Mouse (Mus musculus) T-helper 2 cell (primary cell): Measurements from ENCODE around the gene Spesp1.

Experiments used
- in situ Hi-C: fragments of 300-600 bp; cut with MboI, MseI; formaldehyde crosslinking; loops from one replicate; pipeline ENCODE4 v1.15.1; 2025; ENCODE audit warnings: high pct_unique_total_duplicates

Gene Spesp1

DNA sequence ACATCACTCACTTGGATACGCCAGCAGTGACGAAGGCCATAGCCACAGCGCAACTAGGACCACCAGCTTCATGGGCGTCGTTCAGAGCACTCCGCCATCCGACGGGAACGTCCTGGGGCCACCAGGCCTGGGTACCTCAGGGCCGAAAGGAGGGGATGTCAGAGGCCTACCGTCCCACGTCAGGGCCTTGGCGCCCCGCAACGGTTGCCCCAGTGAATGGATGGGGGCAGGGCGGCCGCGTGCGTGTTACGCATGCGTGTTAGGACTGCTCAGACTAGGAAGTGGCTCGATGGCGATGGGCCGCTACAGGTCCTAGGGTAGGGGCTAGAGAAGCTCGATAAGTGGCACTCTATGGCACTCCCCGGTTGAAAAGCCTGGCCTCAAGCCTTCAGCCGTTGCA, at the start of gene Spesp1:
Gene Spesp1, minus strand, starts transcription at position 218 of the 400 bp plus-strand sequence.
- in situ Hi-C loops = loop anchor here (10.0 kb wide), 1 partner anchor 423 kb away; no protein-coding TSS in a partner anchor

DNA sequence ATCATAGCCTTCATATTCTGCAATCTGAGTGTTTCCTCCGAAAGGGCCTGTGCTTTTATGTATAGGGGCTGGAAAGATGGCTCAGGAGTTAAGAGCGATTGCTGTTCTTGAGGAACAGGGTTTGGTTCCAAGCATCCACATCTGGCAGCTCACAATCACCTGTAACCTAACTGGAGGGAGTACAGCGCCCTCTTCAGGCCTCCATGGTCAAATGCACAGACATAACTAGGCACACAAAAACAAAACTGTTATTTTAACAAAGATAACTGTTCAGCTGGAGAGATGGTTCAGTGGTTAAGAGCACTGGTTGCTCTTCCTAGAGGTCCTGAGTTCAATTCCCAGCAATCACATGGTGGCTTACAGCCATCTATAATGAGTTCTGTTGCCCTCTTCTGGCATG, 44.0 kb upstream of the Spesp1 start:
- in situ Hi-C loops = loop anchor here (25.0 kb wide), 2 partner anchors 664 to 964 kb away; partner anchors contain the start of gene Tle3

DNA sequence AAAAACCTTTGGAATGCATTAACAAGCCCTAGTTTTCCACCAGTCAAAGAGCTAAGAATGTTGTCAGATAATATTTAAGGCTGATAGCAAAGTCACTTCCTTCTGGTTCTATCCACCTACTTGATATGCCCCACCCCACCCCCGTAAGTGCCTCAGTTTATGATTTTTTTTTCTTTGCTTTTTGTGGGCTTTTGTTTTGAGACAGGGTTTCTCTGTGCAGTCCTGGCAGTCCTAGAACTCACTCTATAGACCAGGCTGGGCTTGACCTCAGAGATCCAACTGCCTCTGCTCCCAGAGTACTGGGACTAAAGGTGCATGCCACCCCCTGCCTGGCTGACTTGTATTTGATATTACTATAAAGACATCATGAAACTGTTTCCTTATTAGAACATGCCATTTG, 41.8 kb upstream of the Spesp1 start:
- in situ Hi-C loops = no loop called here

DNA sequence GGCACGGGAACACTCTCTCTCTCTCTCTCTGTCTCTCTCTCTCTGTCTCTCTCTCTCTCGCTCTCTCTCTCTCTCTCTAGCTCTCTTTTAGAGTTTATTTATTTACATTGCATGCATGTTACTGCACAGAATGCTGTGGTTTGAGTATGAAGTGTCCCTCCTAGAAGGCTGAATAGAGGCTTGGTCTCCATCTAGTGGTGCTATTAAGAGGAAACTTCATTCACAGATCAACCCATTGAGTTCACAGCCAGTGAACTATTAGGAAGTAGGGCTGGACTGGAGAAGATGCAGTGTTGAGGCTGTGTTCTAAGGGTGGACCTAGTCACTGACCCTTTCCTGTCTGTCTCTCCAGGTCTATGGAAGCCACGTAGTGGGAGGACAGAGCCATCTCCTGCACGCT, 36.7 kb upstream of the Spesp1 start:
- in situ Hi-C loops = no loop called here

DNA sequence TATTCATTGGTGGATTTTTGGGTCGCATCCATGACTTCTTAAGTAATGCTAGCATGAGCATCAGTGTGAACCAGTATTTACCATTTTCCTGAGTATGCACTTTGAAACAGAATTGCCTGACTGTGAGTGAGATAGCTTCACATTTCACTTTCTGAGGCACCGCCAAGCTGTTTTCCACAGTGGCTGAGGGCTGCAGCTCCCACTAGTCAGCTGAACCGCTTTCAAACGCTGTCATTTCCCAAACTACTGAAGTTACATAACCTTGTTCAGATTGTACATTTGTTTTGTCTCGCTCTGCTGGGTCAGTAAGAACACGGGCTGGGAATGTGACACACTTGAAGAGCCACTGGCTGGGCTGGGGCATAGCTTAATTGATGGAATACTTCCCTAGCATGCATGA, 33.5 kb upstream of the Spesp1 start:
- in situ Hi-C loops = no loop called here

DNA sequence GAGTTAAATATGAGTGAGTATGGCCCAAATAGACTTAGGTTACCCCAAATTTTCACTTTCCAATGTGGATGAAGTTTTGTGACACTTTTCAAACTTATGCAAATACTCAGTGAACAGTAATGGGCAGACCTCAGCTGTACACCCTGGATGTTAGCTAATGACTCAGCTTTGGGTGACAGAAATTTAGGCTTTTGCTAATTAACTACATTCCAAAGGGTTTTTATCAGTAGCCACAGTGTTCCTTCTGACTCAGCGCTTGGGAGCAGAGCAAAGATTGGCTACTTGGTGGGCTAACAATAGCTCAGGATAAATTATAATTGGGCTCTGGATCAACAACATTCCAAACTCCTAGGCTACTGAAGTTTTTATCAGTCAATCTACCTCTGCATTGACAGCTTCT, 14.9 kb upstream of the Spesp1 start:
- in situ Hi-C loops = loop anchor here (5.0 kb wide), 1 partner anchor 90 kb away; no protein-coding TSS in a partner anchor

DNA sequence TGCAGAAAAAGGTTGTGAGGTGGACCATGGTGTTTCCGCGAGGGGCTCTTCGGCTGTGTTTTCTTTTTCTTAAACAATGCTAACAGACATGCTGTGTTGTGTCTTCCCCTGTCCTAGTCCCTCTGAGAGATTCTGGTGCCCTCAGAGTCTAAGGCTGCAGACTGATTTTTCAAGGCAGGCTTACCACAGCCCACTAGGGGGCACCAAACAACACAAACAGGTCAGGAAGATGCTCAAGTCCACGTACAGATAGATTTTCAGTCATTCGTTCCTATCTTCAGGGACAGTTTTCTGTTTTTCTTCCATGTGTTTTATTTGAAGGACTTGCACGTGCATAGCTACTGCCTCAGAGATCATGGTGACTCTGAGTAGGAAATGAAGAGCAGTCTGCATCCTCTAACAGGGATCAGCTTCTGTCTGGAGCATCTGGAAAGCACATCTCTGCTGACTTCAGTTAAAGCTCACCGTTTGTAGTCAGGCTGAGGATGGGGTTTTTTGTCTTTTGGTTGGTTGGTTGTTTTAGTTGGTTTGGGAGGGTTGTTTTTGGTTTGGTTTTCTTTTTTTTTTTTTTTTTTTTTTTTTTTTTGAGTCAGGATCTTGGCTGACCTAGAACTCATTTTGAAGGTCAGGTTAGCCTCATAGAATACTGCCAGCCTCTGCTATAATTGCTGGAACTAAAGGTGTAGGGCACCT, 13.1 kb upstream of the Spesp1 start:
- in situ Hi-C loops = loop anchor here (5.0 kb wide), 1 partner anchor 92 kb away; no protein-coding TSS in a partner anchor

DNA sequence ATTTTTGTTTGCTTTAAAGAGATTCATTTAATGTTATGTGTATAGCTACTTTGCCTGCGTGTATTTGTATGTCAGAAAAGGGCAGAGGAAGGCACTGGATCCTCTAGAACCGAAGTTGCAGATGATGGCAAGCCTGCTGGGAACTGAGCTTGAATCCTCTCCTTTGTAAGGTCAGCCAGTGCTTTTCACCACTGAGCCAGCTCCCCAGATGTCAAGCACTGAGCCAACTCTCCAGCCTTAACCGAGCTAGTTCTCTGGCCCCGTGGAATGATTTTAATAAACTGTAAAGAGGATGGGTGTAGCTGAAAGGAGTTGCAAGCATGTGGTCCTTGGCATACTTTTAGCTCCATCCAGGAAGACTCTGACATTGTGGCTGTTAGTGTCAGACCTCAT, 5.6 kb upstream of the Spesp1 start:
- in situ Hi-C loops = loop anchor here (5.0 to 10.0 kb wide), 2 partner anchors 265 to 417 kb away; no protein-coding TSS in a partner anchor

DNA sequence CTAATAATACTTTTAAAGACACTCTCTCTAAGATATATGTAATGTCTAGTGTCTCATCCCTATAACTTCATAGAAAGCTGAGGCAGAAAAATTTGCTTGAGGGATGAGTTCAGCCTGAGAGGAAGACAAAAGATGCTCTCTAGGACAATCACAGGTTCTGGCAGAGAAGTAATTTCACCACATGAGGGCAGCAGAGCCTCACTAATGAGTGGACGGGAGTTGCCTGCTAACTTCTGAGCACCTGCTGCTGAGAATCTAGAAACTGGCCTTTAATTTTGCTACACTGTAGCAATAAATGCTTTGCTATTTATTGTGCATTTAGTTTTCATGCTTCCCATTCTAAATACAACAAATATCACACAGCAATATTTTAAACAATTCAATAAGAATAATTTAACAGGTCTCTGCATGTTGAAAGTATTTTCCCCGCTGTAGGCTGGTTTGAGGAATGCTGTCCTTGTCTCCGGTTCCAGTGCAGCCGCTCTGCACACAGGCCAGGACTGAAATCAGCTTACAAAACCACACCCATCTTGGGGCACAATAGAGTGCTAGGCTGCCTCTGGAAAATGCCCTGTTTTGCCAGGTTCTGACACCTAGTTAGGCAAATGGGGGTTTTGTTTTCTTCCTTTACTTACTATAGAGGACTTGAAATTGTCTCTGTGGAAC, 5.1 kb upstream of the Spesp1 start:
- in situ Hi-C loops = loop anchor here (5.0 to 10.0 kb wide), 2 partner anchors 265 to 418 kb away; no protein-coding TSS in a partner anchor

DNA sequence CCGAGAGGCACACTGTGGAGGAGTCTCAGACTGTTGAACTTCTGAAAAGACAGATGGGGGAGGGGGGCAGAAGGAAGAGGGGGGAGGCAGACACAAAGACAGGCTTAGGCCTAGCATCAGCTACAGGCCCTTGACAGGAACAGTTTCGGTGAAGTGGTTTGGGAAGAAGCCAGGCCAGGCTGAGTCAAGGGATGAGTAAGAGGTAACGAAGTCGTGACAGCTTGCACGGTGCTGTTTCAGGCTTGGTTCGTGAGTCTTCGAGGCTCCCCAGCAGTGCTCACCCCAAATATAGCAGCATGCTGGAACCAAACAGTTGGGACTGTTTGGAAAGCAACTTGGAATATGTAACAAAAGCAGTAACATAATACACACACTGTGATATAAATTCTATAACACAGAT, 2.3 kb upstream of the Spesp1 start:
- in situ Hi-C loops = loop anchor here (10.0 kb wide), 1 partner anchor 421 kb away; no protein-coding TSS in a partner anchor

DNA sequence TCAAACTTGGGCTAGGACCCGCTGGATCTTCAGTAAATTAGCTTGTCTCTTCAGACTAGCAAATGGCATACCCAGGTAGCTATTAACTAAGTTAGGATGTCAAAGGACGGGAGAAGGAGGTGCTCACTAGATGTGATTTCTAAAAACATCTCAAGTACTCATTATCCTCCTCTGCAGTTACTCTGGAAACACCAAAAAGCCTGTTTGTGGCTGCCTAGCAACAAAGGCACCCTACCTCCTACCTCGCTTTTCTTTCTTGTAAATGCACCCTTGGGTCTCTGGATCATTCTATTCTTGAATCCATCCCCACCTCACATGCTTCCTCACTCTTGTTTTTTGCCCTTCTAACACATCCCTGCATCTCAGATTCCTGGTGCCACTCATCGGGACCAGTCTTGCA, 5.1 kb downstream of the Spesp1 start:
- in situ Hi-C loops = no loop called here

DNA sequence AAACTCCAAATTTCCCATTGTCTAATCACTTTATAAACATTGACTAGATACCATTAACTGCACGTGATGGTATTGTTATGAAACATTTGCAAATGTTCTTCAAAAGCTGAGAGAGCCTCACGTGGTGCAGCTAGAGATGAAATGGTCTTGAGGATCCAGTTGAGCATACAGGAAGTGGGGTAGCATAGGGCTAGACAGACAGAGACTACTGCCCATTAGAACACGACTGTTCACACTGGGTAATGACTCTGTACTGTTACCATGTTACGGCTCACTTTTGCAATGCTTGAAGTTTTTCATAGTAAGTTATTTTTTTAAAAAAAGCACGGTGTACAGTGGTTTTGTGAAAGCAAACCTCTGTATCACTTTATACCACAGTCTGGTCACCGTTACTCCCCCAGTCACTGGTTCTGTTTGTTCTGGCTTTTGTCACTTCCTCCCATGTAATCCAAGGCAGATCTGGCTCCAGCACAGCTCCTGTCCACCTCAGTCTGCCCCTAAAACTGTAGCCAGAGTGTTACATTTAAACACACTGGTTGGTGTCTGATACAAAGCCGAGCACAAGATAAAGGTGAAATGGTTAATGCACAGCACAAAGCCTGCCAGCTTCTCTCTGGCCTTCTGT, 11.1 kb downstream of the Spesp1 start:
- in situ Hi-C loops = no loop called here

DNA sequence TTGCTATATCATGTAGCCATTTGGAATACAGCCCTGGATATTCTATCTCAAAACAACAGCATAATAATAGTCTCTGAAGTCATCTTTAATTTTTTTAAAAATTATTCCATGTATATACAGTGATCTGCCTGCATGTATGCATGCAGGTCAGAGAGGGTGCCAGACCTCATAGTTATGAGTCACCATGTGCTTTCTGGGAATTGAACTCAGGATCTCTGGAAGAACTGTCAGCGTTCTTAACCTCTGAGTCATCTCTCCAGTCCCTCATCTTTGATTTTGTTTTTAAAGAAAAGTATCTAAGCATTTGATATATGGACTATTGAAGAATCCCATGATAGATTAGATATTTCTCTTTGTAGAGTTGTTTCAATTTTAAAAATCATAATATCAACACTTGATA, 12.8 kb downstream of the Spesp1 start:
- in situ Hi-C loops = no loop called here

DNA sequence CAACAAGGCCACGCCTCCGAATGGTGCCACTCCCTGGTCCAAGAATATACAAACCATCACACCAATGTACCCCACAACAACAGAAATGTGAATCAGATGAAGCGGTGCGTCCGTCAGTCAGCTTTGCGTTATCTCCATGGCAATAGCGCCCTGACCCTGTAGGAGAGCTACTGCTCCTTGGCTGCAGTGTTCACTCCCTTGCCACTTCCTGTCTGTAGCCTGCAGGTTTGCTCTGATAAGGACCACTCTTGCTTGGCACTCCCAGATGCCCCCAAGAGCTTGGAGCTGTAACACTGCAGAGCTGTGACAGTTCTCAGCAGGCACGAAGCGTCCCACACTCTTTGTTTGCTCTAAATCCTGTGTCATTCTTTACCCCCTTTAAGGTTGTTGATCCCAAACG, 16.7 kb downstream of the Spesp1 start:
- in situ Hi-C loops = no loop called here

DNA sequence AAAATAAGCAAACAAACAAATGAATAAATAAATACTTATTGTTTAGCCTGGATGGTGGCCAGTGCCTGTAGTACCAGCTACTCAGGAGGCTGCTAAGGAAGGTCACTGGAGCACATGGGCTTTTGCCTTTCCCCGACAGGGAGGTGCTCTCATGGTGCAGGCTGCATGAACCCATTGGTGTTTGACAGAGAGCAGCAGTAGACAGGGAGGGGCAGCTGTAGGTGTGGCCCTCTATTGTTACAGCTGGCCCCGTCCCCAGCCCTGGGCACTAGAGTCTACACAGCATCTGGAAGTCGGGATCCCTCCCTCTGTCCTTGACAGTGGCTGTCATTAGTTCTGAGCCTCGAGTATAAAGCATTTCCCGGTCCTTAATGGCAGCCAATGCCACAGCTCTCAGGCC, 18.4 kb downstream of the Spesp1 start:
- in situ Hi-C loops = no loop called here

DNA sequence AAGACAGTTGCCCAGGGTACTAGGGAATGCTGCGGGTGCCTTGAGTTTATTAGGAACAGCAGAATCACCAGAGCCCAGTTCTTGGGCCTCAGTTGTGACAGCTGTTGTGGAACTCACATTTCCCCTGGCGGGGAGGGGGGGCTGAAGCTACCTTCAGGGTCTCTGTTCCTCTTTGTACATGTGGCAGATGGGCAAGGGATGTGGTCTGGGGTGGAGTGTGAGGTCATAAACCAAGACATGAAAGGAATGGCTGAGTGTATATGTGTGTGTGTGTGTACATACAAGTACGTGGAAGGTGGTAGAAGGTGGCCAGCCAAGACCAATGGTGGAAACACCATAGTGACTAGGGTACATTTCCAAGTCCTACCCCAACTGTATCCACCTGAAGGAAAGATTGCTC, 20.6 kb downstream of the Spesp1 start:
- in situ Hi-C loops = no loop called here

DNA sequence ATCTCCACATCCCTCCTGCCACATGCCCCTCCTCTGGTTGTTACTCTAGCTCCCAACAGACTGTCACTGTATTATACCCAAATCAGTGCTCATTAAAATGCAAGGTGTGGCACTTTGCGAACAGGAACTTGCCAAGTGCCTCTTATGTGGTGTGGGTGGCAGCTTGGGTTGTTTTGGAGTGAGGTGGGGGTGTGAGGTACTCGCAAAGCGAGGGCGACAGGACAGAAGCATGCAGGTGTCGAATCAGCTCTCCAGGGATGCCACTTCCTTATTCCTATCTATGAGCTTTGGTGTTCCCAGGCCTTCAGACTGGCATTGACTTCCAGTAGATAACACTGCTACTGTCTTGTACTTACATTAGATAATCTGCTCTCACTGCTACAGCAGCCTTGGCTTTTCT, 21.0 kb downstream of the Spesp1 start:
- in situ Hi-C loops = no loop called here

DNA sequence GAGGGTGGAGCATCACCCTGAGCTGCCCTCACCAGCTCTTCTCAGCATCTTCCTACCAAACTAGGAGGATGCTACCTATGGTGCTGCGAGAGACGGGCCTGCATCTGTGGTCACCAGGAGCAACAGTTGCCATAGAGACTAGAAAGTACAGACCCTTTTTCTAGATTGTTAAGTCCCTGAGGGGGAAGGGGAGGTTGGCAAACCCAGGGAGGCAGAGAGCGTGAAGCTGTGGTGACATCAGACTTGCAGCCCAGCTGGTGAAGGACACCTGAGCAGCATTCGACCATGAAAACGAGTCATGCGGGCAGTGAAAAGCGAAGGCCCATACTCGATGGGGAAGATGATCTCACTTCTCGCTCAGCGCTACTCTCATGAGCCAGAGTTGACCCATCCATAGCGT, 24.0 kb downstream of the Spesp1 start:
- in situ Hi-C loops = no loop called here

DNA sequence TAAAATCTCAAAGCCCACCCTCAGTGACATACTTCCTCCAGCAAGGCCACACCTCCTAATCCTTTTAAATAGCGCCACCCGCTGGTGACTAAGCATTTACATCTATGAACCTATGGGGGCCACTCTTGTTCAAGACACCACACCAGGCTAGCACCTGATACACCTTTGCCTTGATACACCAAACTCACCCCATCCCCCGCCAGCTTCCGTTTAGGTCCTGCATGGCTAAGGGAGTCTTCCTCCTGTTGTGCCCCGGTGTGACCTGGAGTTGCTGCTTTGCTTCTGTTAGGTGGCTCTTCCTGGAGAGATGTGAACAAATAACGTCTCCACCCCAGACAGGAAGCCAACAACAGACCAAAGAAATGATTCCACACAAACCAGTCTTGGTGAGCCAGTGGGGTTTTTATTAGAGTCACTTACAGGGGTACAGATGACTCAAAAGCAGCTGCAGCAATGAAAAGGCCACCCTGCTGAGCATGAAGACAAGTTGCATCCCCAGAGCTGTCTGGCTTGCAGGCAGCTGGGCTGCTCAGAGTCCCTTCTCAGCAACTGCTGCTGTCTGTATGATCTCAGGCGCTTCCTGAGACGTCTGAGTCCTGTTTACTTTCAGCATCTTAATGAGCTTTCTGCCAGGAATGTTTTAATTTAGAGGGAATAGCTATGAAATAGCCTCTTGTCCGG, 26.0 kb downstream of the Spesp1 start:
- in situ Hi-C loops = no loop called here

DNA sequence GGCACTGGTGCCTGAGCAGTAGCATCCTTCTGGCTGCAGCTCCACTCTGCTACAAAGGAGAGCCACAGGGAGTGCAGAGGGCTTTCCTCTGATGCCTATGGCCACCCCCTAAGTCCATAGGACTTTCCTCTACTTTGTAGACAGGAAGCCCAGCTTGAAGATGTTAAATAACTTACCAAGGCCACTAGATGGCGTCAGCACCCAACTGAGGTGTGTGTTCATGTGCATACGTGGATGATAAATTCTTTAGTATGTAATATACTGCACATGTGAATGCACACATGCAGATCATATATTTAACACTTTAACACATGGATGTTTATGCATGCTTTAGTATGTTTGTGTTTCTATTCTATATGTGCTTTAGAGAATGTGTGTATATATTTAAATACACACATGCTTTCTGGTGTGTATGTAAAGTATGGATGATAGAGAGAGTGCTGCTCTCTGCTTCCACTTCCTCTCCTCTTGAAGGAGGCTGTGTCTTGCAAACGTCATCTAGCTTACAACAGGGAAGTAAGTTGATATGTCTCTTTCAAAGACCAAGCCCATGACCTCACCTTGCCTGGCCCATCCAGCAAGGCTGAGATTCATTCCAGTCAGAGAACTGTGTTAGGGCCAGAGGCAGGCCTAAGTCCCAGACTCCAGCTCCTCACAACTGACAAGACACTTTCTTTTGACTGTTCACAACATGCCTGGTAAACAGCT, 28.1 kb downstream of the Spesp1 start:
- in situ Hi-C loops = no loop called here

DNA sequence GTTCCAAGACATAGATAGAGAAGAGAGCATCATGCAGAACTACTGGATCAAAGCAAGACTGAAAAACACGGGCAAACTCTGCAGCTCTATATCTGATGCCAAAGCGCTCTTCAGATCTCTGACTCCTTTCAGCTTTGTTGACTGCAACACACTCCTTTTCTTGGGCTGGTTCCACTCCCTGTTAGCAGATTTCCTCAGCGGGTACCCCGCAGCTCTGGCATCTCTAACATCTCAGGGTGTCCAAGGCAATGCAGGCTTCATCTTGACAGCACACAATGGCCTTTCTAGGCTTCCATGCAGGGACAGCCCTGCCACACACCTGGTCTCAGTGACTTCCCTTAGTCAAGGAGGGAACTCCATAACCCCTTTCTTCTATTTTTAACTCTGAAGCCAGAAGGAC, 31.7 kb downstream of the Spesp1 start:
- in situ Hi-C loops = no loop called here
